Mouse (Mus musculus): ENCODE data around the gene Mob4. TPM values are rescaled to one million over a fixed set of nuclear protein-coding genes. Genes with fewer than 3 reads are reported as not detected.

Mob4 gene
- total RNA-seq, 2 experiments from 2014 or later: 56.7 to 59.2 TPM

Other genes starting within 250 kb of the Mob4 start
- gene Ankrd44, start 204.8 kb upstream of the Mob4 start, total RNA-seq (2021): 10 to 100 TPM; 22.1 to 22.2 TPM
- 100 to 1,000 TPM; 150 to 160 TPM for gene Sf3b1, start 103.8 kb upstream of the Mob4 start, total RNA-seq (2021)
- 10 to 100 TPM; 29.2 to 35.4 TPM for gene Coq10b, start 78.5 kb upstream of the Mob4 start, total RNA-seq (2021)
- gene Hspe1, start 43.1 kb upstream of the Mob4 start, total RNA-seq (2021): 10 to 100 TPM; 89.7 to 93.5 TPM
- gene Hspd1, start 43.0 kb upstream of the Mob4 start, total RNA-seq (2021): 100 to 1,000 TPM; 160 to 171 TPM
- gene Rftn2, start 95.6 kb downstream of the Mob4 start, total RNA-seq (2021): 10 to 100 TPM; 20.6 to 21.7 TPM
- 10 to 100 TPM in 1 of 2 experiments, 1 to 10 TPM in 1; 9.7 to 10.5 TPM for gene Mars2, start 105.9 kb downstream of the Mob4 start, total RNA-seq (2021)
- under 1 TPM in 1 of 2 experiments, not detected in 1; 0.41 TPM for gene Boll, start 232.2 kb downstream of the Mob4 start, total RNA-seq (2021)